Mouse (Mus musculus): ENCODE data around the gene Baz1a. TPM values are rescaled to one million over a fixed set of nuclear protein-coding genes. Genes with fewer than 3 reads are reported as not detected.

The Baz1a gene
- total and polyA plus RNA-seq, 2 experiments from 2014 or later, result 2.6 to 4.4 TPM

DNA sequence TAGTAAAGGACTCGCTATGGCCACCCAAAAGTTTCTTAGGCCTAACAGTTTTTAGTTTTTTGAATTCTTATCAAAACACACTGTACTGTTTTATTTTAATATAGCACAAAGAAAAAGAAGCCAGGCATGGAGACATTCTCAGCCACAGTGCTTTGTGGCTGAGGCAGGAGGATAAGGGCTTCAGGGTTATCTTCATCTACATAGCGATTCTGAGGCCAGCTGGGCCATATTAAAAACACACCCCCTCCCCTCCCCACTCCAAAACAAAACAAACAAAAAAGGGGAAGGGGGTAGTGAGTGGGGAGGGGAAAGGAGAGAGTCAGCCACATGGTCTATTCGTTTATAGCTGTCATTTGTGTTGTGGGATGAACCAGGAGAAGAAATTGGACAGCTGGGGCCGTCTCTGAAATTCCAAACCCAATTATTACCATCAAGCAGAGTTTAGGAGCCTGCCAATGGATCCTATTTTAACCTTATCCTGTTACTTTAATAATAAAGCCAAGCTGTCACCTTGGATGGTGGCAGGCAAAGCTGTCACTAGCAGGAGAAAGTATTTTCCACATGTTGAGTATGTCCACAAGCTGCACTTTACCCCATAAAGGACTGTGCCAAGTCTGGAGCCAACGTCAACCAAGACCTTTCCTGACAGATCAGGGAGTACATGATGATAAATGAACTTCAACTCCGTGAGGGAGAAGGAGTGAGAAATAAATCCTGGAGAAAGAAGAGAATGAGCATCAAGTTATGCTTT, 44.9 kb upstream of the Baz1a start:
- Histone ChIP-seq H3K4me2 (ENCODE audit: low read depth, low read length, poor library complexity, severe bottlenecking) (no peak overlapping the region), H3K4me3 (ENCODE audit: low read depth, low read length) (no peak overlapping the region), H3K9ac (replicated peaks; ENCODE audit: low read length, poor library complexity, severe bottlenecking) (no peak overlapping the region), H3K36me3 (ENCODE audit: insufficient read depth, low read length) (0 out of 2 replicates have a peak, but pooled peaks cover 3% of the 10 kb centered on the region), H3K27ac (ENCODE audit: low read depth, low read length) (no peak overlapping the region), H3K9me3 (ENCODE audit: low read length) (no peaks in the 10 kb centered on the region), H3K4me1 (ENCODE audit: insufficient read depth, low read length) (no peaks in the 10 kb centered on the region), H3K27me3 (ENCODE audit: insufficient read depth, low read length) (no peaks in the 10 kb centered on the region)
- TF ChIP-seq CTCF (IDR thresholded peaks at IDR 0.05), result no peak
- 87% methylated on average over 6 of the region's 6 CpGs for WGBS
- DNase-seq (ENCODE audit: low spot score) (no peak), ATAC-seq (ENCODE audit: low FRiP score) (no peak)

DNA sequence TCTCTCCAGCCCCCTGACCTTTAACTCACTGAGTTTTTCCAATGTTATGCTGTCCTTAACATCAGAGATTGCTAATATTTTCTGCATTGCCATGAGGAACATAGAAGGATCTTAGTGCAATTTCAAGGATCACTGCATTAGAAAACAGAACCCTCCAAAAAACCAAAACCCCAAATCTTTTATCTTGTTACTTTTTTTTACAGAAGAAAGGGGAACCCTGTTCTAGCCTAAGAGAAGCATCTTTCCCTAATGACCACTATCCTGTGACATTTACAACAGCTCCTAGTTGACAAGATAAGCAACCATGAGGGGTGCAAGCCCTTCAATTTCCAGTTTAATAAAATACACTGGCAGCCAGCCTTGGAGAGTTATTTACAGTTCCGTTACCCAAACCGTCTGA, 42.6 kb upstream of the Baz1a start:
- Histone ChIP-seq H3K4me2 (ENCODE audit: low read depth, low read length, poor library complexity, severe bottlenecking) (no peak overlapping the region), H3K4me1 (ENCODE audit: insufficient read depth, low read length) (no peaks in the 10 kb centered on the region), H3K9me3 (ENCODE audit: low read length) (no peaks in the 10 kb centered on the region), H3K36me3 (ENCODE audit: insufficient read depth, low read length) (0 out of 2 replicates have a peak, but pooled peaks cover 3% of the 10 kb centered on the region), H3K27me3 (ENCODE audit: insufficient read depth, low read length) (no peaks in the 10 kb centered on the region), H3K27ac (ENCODE audit: low read depth, low read length) (no peak overlapping the region), H3K9ac (replicated peaks; ENCODE audit: low read length, poor library complexity, severe bottlenecking) (no peak overlapping the region), H3K4me3 (ENCODE audit: low read depth, low read length) (no peak overlapping the region)
- WGBS, result 91% methylated on average over 2 of the region's 2 CpGs
- no peak for TF ChIP-seq CTCF (IDR thresholded peaks at IDR 0.05)
- no peak for DNase-seq (ENCODE audit: low spot score)
- no peak for ATAC-seq (ENCODE audit: low FRiP score)

- TF ChIP-seq CTCF (IDR thresholded peaks at IDR 0.05), result no peak
- Histone ChIP-seq H3K9me3 (ENCODE audit: low read length) (no peaks in the 10 kb centered on the region), H3K27me3 (ENCODE audit: insufficient read depth, low read length) (no peaks in the 10 kb centered on the region), H3K9ac (replicated peaks; ENCODE audit: low read length, poor library complexity, severe bottlenecking) (no peak overlapping the region), H3K4me1 (ENCODE audit: insufficient read depth, low read length) (no peaks in the 10 kb centered on the region), H3K27ac (ENCODE audit: low read depth, low read length) (no peak overlapping the region), H3K36me3 (ENCODE audit: insufficient read depth, low read length) (0 out of 2 replicates have a peak, but pooled peaks cover 3% of the 10 kb centered on the region), H3K4me3 (ENCODE audit: low read depth, low read length) (no peak overlapping the region), H3K4me2 (ENCODE audit: low read depth, low read length, poor library complexity, severe bottlenecking) (no peak overlapping the region)
- WGBS, result 89% methylated on average over 2 of the region's 2 CpGs
- DNase-seq (ENCODE audit: low spot score), result no peak
- ATAC-seq (ENCODE audit: low FRiP score), result no peak
These were observed 40.5 kb upstream of the Baz1a start for GRCm38 (mm10) chr12:55054551-55055241.

DNA sequence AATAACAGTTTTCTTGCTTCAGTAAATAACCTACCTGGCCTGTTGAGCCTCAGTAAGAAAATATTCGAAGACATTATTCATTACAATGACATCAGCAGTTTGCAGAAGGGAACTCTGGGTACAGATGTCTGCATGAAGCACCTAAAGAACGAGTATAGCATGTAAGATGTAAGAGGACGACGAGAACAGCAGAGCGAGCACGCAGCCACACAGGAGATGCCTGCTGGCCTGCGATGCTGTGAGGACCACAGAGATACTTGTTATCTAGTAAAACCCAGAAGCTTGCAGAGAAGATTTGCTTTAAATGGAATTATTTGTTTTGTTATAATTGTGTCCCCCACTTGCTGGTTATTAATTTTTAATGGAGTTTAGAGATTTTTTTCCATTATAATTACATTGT, 39.1 kb upstream of the Baz1a start:
- DNase-seq (ENCODE audit: low spot score) (no peak), ATAC-seq (ENCODE audit: low FRiP score) (no peak)
- 0 out of 2 replicates have a peak, but pooled peaks cover 3% of the 10 kb centered on the region for H3K36me3 ChIP-seq (ENCODE audit: insufficient read depth, low read length)
- no peak for TF ChIP-seq CTCF (IDR thresholded peaks at IDR 0.05)
- H3K4me3 ChIP-seq (ENCODE audit: low read depth, low read length), result no peak overlapping the region
- H3K9ac ChIP-seq (replicated peaks; ENCODE audit: low read length, poor library complexity, severe bottlenecking), result no peak overlapping the region
- H3K4me1 ChIP-seq (ENCODE audit: insufficient read depth, low read length), result no peaks in the 10 kb centered on the region
- 89% methylated on average over 7 of the region's 7 CpGs for WGBS
- no peaks in the 10 kb centered on the region for H3K9me3 ChIP-seq (ENCODE audit: low read length)
- H3K27ac ChIP-seq (ENCODE audit: low read depth, low read length), result no peak overlapping the region
- H3K4me2 ChIP-seq (ENCODE audit: low read depth, low read length, poor library complexity, severe bottlenecking), result no peak overlapping the region
- no peaks in the 10 kb centered on the region for H3K27me3 ChIP-seq (ENCODE audit: insufficient read depth, low read length)

GRCm38 (mm10) chr12:55051210-55052173, 37.3 kb upstream of the Baz1a start:
- H3K4me2 ChIP-seq (ENCODE audit: low read depth, low read length, poor library complexity, severe bottlenecking), result no peak overlapping the region
- no peak for TF ChIP-seq CTCF (IDR thresholded peaks at IDR 0.05)
- H3K9me3 ChIP-seq (ENCODE audit: low read length), result no peaks in the 10 kb centered on the region
- DNase-seq (ENCODE audit: low spot score) (no peak), ATAC-seq (ENCODE audit: low FRiP score) (no peak)
- no peak overlapping the region for H3K27ac ChIP-seq (ENCODE audit: low read depth, low read length)
- no peak overlapping the region for H3K4me3 ChIP-seq (ENCODE audit: low read depth, low read length)
- no peak overlapping the region for H3K9ac ChIP-seq (replicated peaks; ENCODE audit: low read length, poor library complexity, severe bottlenecking)
- no peaks in the 10 kb centered on the region for H3K27me3 ChIP-seq (ENCODE audit: insufficient read depth, low read length)
- no peaks in the 10 kb centered on the region for H3K36me3 ChIP-seq (ENCODE audit: insufficient read depth, low read length)
- WGBS, result 92% methylated on average over 8 of the region's 8 CpGs
- no peaks in the 10 kb centered on the region for H3K4me1 ChIP-seq (ENCODE audit: insufficient read depth, low read length)
